Mouse (Mus musculus) embryonic facial prominence, embryonic 14.5 days (tissue): ENCODE data around the gene Ppm1m. TPM values are rescaled to one million over a fixed set of nuclear protein-coding genes. Genes with fewer than 3 reads are reported as not detected.
"Not testable (repeated sequence)": the region's sequence is repeated elsewhere in the genome, so short reads cannot be mapped to it uniquely, and the experiment has no call there.

Source experiments
- ATAC-seq: fragments of 200-750 bp; cut with Nextera tagmentation; 2 replicates; pipeline ENCODE4 v1.8.0; 2017; ENCODE audit warnings: low read depth, moderate number of reproducible peaks, moderate TSS enrichment
- DNase-seq: peaks from one replicate; pipeline ENCODE4 v3.0.0-alpha.2; 2015; ENCODE audit warnings: low spot score
- H3K27ac ChIP-seq: fragments of 300-500 bp; sonication (generic); replicated peaks from 2 replicates; pipeline ENCODE4 v1.5.1; 2014; ENCODE audit warnings: low read depth, mild to moderate bottlenecking, low read length, moderate library complexity
- H3K27me3 ChIP-seq: fragments of 300-500 bp; sonication (generic); replicated peaks from 2 replicates; pipeline ENCODE4 v1.6.1; 2014; ENCODE audit warnings: low read length; ENCODE audit not compliant: control insufficient read depth, insufficient read depth
- H3K36me3 ChIP-seq: fragments of 300-500 bp; sonication (generic); 2 replicates; pipeline ENCODE4 v1.6.1; 2014; ENCODE audit warnings: low read length, mixed read lengths; ENCODE audit not compliant: control insufficient read depth, insufficient read depth
- H3K4me1 ChIP-seq: fragments of 300-500 bp; sonication (generic); 2 replicates; pipeline ENCODE4 v1.6.1; 2014; ENCODE audit warnings: antibody characterized with exemption, low read length; ENCODE audit not compliant: control insufficient read depth, insufficient read depth
- H3K4me2 ChIP-seq: fragments of 300-500 bp; sonication (generic); 2 replicates; pipeline ENCODE4 v1.6.1; 2014; ENCODE audit warnings: low read depth, mild to moderate bottlenecking, low read length, moderate library complexity, mixed read lengths
- H3K4me3 ChIP-seq: fragments of 300-500 bp; sonication (generic); 2 replicates; pipeline ENCODE4 v1.5.1; 2014; ENCODE audit warnings: low read depth, mild to moderate bottlenecking, low read length
- H3K9ac ChIP-seq: fragments of 300-500 bp; sonication (generic); 2 replicates; pipeline ENCODE4 v1.6.1; 2014; ENCODE audit warnings: low read depth, mild to moderate bottlenecking, low read length, moderate library complexity, mixed read lengths
- H3K9me3 ChIP-seq: fragments of 300-500 bp; sonication (generic); 2 replicates; pipeline ENCODE4 v1.6.1; 2016; ENCODE audit warnings: low read length; ENCODE audit not compliant: control insufficient read depth
- WGBS: fragments of 180-500 bp; shearing (Covaris S2); extraction: QIAGEN DNeasy Blood & Tissue Kit; methylation state at CpG from one replicate; pipeline ENCODE4 v1.1.7; 2014; 5-methylcytosine and 5-hydroxymethylcytosine counted together
- polyA plus RNA-seq: library from polyadenylated mRNA; unstranded; fragments of >200 nt; fragmentation: Nextera tagmentation; extraction: Ambion mirVana; gene quantifications from 2 replicates; pipeline ENCODE4 v1.2.1, GENCODE M21; 2014

The Ppm1m gene
- polyA plus RNA-seq, 1 experiment from 2014 or later, result 41.3 TPM

DNA sequence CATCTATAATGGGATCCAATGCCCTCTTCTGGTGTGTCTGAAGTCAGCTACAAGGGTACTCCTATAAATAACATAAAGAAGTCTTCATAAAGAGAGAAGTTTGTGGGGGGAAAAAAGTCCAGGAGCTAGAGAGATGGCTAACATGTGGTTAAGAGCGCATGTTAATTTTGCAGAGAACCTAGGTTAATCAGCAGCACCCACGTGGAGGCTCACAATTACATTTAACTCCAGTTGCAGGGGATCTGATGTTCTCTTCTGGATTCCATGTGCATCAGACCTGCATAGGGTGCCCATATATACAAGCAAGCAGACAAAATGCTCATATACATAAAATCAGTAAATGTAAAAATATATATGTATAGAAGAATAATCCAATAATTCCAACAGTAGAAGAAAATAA, 26.2 kb downstream of the Ppm1m start:
- H3K4me1 ChIP-seq, result peaks cover 27% of the 10 kb centered on the region
- H3K36me3 ChIP-seq, result peaks cover 23% of the 10 kb centered on the region
- peak overlapping the region; percentile 73 for H3K4me3 ChIP-seq
- DNase-seq (no peak), ATAC-seq (no peak)
- H3K27ac ChIP-seq, result no peak overlapping the region
- no peaks in the 10 kb centered on the region for H3K27me3 ChIP-seq
- 47% methylated on average over 2 of the region's 2 CpGs for WGBS
- H3K9me3 ChIP-seq, result no peaks in the 10 kb centered on the region
- 0 out of 2 replicates have a peak overlapping the region, but pooled peaks have one; percentile 92 for H3K9ac ChIP-seq
- H3K4me2 ChIP-seq, result peak overlapping the region; percentile 61

DNA sequence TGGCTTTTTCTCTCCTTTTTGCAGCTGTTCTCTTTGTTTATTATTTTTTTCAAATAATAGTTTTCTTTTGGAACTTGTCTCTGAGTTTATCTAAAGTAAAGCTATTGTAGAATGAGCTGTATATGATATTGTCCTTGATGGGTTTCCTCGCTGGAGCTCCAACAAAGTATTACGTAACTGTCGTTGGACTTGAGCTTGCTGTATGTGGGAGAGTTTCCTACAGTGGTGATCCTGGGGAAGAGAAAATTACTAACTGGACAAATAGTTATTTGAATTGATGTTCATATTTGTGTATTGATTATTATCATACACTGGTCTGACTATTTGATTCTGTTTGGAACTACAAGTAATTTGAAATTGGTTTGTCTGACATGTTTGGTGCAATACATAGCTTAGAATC, 27.0 kb downstream of the Ppm1m start:
- Histone ChIP-seq H3K36me3 (peaks cover 15% of the 10 kb centered on the region), H3K27me3 (no peaks in the 10 kb centered on the region), H3K27ac (no peak overlapping the region), H3K4me2 (peak overlapping the region; percentile 61), H3K4me3 (peak overlapping the region; percentile 73), H3K4me1 (peaks cover 27% of the 10 kb centered on the region), H3K9me3 (no peaks in the 10 kb centered on the region), H3K9ac (peak overlapping the region; percentile 92)
- WGBS, result 7% methylated on average over 3 of the region's 3 CpGs
- ATAC-seq (no peak), DNase-seq (no peak)

GRCm38 (mm10) chr9:106171346-106172158, 28.0 kb downstream of the Ppm1m start:
- Histone ChIP-seq H3K9me3 (no peaks in the 10 kb centered on the region), H3K27me3 (no peaks in the 10 kb centered on the region), H3K27ac (peak overlapping the region; percentile 96), H3K4me3 (peak overlapping the region; percentile 73), H3K4me2 (peak overlapping the region; percentile 61), H3K9ac (peak overlapping the region; percentile 92), H3K36me3 (peaks cover 5% of the 10 kb centered on the region; the same call in 1 of the 2 replicates), H3K4me1 (peaks cover 27% of the 10 kb centered on the region)
- ATAC-seq (peak; percentile 42), DNase-seq (peak; percentile 70)
- WGBS, result 1% methylated on average over 29 of the region's 30 CpGs

GRCm38 (mm10) chr9:106170556-106171345, 28.8 kb downstream of the Ppm1m start, which contains the start of gene Wdr82:
TSS of gene Wdr82 (plus strand) at chr9:106170928.
- Histone ChIP-seq H3K9ac (peak within 1 kb of the TSS; percentile 92), H3K36me3 (no peaks in the 10 kb centered on the region), H3K4me2 (peak within 1 kb of the TSS; percentile 81), H3K4me1 (peaks cover 27% of the 10 kb centered on the region), H3K27me3 (no peaks in the 10 kb centered on the region), H3K9me3 (no peaks in the 10 kb centered on the region), H3K4me3 (peak within 1 kb of the TSS; percentile 73), H3K27ac (peak within 1 kb of the TSS; percentile 96)
- ATAC-seq (peak; percentile 93), DNase-seq (peak; percentile 95)
- WGBS, result under 1% methylated on average over 48 of the region's 81 CpGs

GRCm38 (mm10) chr9:106169917-106170316, 29.6 kb downstream of the Ppm1m start:
- ATAC-seq (no peak), DNase-seq (no peak)
- Histone ChIP-seq H3K4me2 (peak overlapping the region; percentile 81), H3K4me3 (peak overlapping the region; percentile 73; the same call in 1 of the 2 replicates), H3K36me3 (no peaks in the 10 kb centered on the region), H3K27ac (no peak overlapping the region), H3K27me3 (no peaks in the 10 kb centered on the region), H3K4me1 (peaks cover 23% of the 10 kb centered on the region), H3K9ac (no peak overlapping the region), H3K9me3 (no peaks in the 10 kb centered on the region)
- WGBS, result 33% methylated on average over 6 of the region's 6 CpGs

DNA sequence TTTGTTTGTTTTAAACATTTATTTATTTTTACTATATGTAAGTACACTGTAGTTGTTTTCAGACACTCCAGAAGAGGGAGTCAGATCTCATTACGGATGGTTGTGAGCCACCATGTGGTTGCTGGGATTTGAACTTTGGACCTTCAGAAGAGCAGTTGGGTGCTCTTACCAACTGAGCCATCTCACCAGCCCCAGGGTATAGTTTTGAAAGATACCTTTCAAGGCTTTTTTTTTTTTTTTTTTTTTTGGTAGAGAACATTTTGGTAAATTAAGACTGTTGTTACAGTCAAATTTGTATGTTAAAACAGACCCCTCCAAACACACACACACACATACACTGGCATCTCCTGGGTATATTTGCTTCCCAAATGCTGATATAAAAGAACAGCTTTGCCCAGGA, 30.5 kb downstream of the Ppm1m start:
- peaks cover 15% of the 10 kb centered on the region for H3K4me1 ChIP-seq
- ATAC-seq, H3K4me2 ChIP-seq, H3K9ac ChIP-seq, H3K4me3 ChIP-seq, H3K27me3 ChIP-seq, DNase-seq, H3K27ac ChIP-seq, H3K9me3 ChIP-seq, H3K36me3 ChIP-seq: not testable (repeated sequence)
- 71% methylated on average over 1 of the region's 1 CpGs for WGBS

GRCm38 (mm10) chr9:106167703-106168102, 31.8 kb downstream of the Ppm1m start:
- H3K36me3 ChIP-seq, result no peaks in the 10 kb centered on the region
- DNase-seq, result no peak
- ATAC-seq, result no peak
- H3K9ac ChIP-seq, result no peak overlapping the region
- no peak overlapping the region for H3K4me3 ChIP-seq
- no peaks in the 10 kb centered on the region for H3K27me3 ChIP-seq
- H3K9me3 ChIP-seq, result no peaks in the 10 kb centered on the region
- peaks cover 2% of the 10 kb centered on the region; the same call in 1 of the 2 replicates for H3K4me1 ChIP-seq
- no peak overlapping the region for H3K27ac ChIP-seq
- no peak overlapping the region for H3K4me2 ChIP-seq
- WGBS, result 43% methylated on average over 1 of the region's 1 CpGs

DNA sequence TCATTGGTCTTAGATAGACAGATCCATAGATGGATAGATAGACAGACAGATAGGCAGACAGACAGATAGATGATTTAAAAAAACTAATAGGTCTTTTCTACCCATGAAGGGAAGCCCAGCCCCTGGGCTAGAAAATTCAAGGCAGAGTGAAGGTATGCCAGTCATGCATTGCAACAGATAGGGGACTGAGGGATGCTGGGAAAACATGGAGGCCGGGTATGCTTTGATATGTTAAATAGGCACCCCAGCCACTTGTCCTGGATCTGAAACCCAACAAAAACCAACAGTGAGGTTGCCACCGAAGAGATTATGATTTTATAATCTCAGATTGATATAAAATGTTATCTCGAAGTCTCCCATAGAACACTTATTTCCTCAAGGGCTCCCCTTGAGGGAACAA, 32.3 kb downstream of the Ppm1m start:
- Histone ChIP-seq H3K4me2 (no peak overlapping the region), H3K27me3 (no peaks in the 10 kb centered on the region), H3K27ac (no peak overlapping the region), H3K9me3 (no peaks in the 10 kb centered on the region), H3K9ac (no peak overlapping the region), H3K4me1 (no peaks in the 10 kb centered on the region; the same call in 1 of the 2 replicates), H3K4me3 (no peak overlapping the region), H3K36me3 (no peaks in the 10 kb centered on the region)
- ATAC-seq (no peak), DNase-seq (no peak)
- WGBS, result 82% methylated on average over 3 of the region's 3 CpGs
